Mouse (Mus musculus): Measurements from ENCODE around the gene Slc13a2. TPM values are rescaled to one million over a fixed set of nuclear protein-coding genes. Genes with fewer than 3 reads are reported as not detected.

Slc13a2 gene
- total and polyA plus RNA-seq, 2 experiments from 2014 or later: not detected

- Histone ChIP-seq H3K4me2 (ENCODE audit: low read depth, low read length) (no peak overlapping the region), H3K27me3 (ENCODE audit: control insufficient read depth, insufficient read depth, low read length) (no peaks in the 10 kb centered on the region), H3K4me1 (ENCODE audit: control insufficient read depth, insufficient read depth) (no peaks in the 10 kb centered on the region), H3K4me3 (ENCODE audit: low read depth, low read length) (no peak overlapping the region), H3K9me3 (replicated peaks; ENCODE audit: control insufficient read depth, low read length) (no peaks in the 10 kb centered on the region), H3K27ac (ENCODE audit: low read depth) (no peak overlapping the region), H3K9ac (replicated peaks; ENCODE audit: low read depth, low read length) (no peak overlapping the region), H3K36me3 (replicated peaks; ENCODE audit: control insufficient read depth, insufficient read depth, low read length) (no peaks in the 10 kb centered on the region)
- TF ChIP-seq CTCF (IDR thresholded peaks at IDR 0.05; ENCODE audit: low read depth) (no peak), EP300 (IDR thresholded peaks at IDR 0.05; ENCODE audit: low read depth) (no peak)
- ATAC-seq (ENCODE audit: insufficient read depth, low read depth) (no peak), DNase-seq (ENCODE audit: low spot score) (no peak)
- 86% methylated on average over 10 of the region's 10 CpGs for WGBS
These were observed 9.2 kb upstream of the Slc13a2 start for GRCm38 (mm10) chr11:78431176-78431575.

- Histone ChIP-seq H3K9me3 (replicated peaks; ENCODE audit: control insufficient read depth, low read length) (no peaks in the 10 kb centered on the region), H3K4me3 (ENCODE audit: low read depth, low read length) (no peak overlapping the region), H3K27ac (ENCODE audit: low read depth) (no peak overlapping the region), H3K4me1 (ENCODE audit: control insufficient read depth, insufficient read depth) (no peaks in the 10 kb centered on the region), H3K9ac (replicated peaks; ENCODE audit: low read depth, low read length) (no peak overlapping the region), H3K36me3 (replicated peaks; ENCODE audit: control insufficient read depth, insufficient read depth, low read length) (no peaks in the 10 kb centered on the region), H3K27me3 (ENCODE audit: control insufficient read depth, insufficient read depth, low read length) (no peaks in the 10 kb centered on the region), H3K4me2 (ENCODE audit: low read depth, low read length) (no peak overlapping the region)
- TF ChIP-seq CTCF (IDR thresholded peaks at IDR 0.05; ENCODE audit: low read depth) (no peak), EP300 (IDR thresholded peaks at IDR 0.05; ENCODE audit: low read depth) (no peak)
- DNase-seq (ENCODE audit: low spot score): no peak
- WGBS: 44% methylated on average over 11 of the region's 11 CpGs
- ATAC-seq (ENCODE audit: insufficient read depth, low read depth): no peak
These were observed 8.3 kb upstream of the Slc13a2 start for GRCm38 (mm10) chr11:78430195-78430878.

- H3K4me3 ChIP-seq (ENCODE audit: low read depth, low read length): no peak overlapping the region
- H3K4me1 ChIP-seq (ENCODE audit: control insufficient read depth, insufficient read depth): no peaks in the 10 kb centered on the region
- ATAC-seq (ENCODE audit: insufficient read depth, low read depth) (no peak), DNase-seq (ENCODE audit: low spot score) (no peak)
- WGBS: 69% methylated on average over 5 of the region's 5 CpGs
- H3K27me3 ChIP-seq (ENCODE audit: control insufficient read depth, insufficient read depth, low read length): no peaks in the 10 kb centered on the region
- H3K27ac ChIP-seq (ENCODE audit: low read depth): no peak overlapping the region
- no peak for TF ChIP-seq CTCF (IDR thresholded peaks at IDR 0.05; ENCODE audit: low read depth)
- H3K4me2 ChIP-seq (ENCODE audit: low read depth, low read length): no peak overlapping the region
- H3K36me3 ChIP-seq (replicated peaks; ENCODE audit: control insufficient read depth, insufficient read depth, low read length): no peaks in the 10 kb centered on the region
- no peaks in the 10 kb centered on the region for H3K9me3 ChIP-seq (replicated peaks; ENCODE audit: control insufficient read depth, low read length)
- H3K9ac ChIP-seq (replicated peaks; ENCODE audit: low read depth, low read length): no peak overlapping the region
These were observed 6.3 kb upstream of the Slc13a2 start for GRCm38 (mm10) chr11:78428309-78428708.

GRCm38 (mm10) chr11:78427655-78428054 is 5.6 kb upstream of the Slc13a2 start:
- H3K4me3 ChIP-seq (ENCODE audit: low read depth, low read length): no peak overlapping the region
- ATAC-seq (ENCODE audit: insufficient read depth, low read depth): no peak
- H3K27ac ChIP-seq (ENCODE audit: low read depth): no peak overlapping the region
- WGBS: 91% methylated on average over 6 of the region's 6 CpGs
- H3K36me3 ChIP-seq (replicated peaks; ENCODE audit: control insufficient read depth, insufficient read depth, low read length): no peaks in the 10 kb centered on the region
- H3K9me3 ChIP-seq (replicated peaks; ENCODE audit: control insufficient read depth, low read length): no peaks in the 10 kb centered on the region
- no peak for TF ChIP-seq EP300 (IDR thresholded peaks at IDR 0.05; ENCODE audit: low read depth)
- no peak for TF ChIP-seq CTCF (IDR thresholded peaks at IDR 0.05; ENCODE audit: low read depth)
- H3K27me3 ChIP-seq (ENCODE audit: control insufficient read depth, insufficient read depth, low read length): peaks cover 6% of the 10 kb centered on the region; the same call in 1 of the 2 replicates
- H3K4me2 ChIP-seq (ENCODE audit: low read depth, low read length): no peak overlapping the region
- no peak overlapping the region for H3K9ac ChIP-seq (replicated peaks; ENCODE audit: low read depth, low read length)
- no peaks in the 10 kb centered on the region for H3K4me1 ChIP-seq (ENCODE audit: control insufficient read depth, insufficient read depth)
- no peak for DNase-seq (ENCODE audit: low spot score)

- WGBS: 90% methylated on average over 1 of the region's 1 CpGs
- no peak for DNase-seq (ENCODE audit: low spot score)
- H3K9ac ChIP-seq (replicated peaks; ENCODE audit: low read depth, low read length): no peak overlapping the region
These were observed 3.6 kb upstream of the Slc13a2 start for GRCm38 (mm10) chr11:78425572-78425971.

GRCm38 (mm10) chr11:78424352-78424751 is 2.3 kb upstream of the Slc13a2 start:
- no peak for DNase-seq (ENCODE audit: low spot score)
- 64% methylated on average over 2 of the region's 2 CpGs for WGBS

More at GRCm38 (mm10) chr11:78425572-78425971, 3.6 kb upstream of the Slc13a2 start:
- Histone ChIP-seq H3K9me3 (replicated peaks; ENCODE audit: control insufficient read depth, low read length) (no peaks in the 10 kb centered on the region), H3K27ac (ENCODE audit: low read depth) (no peak overlapping the region), H3K4me1 (ENCODE audit: control insufficient read depth, insufficient read depth) (no peaks in the 10 kb centered on the region), H3K36me3 (replicated peaks; ENCODE audit: control insufficient read depth, insufficient read depth, low read length) (no peaks in the 10 kb centered on the region), H3K4me2 (ENCODE audit: low read depth, low read length) (no peak overlapping the region), H3K27me3 (ENCODE audit: control insufficient read depth, insufficient read depth, low read length) (peaks cover 23% of the 10 kb centered on the region; the same call in 1 of the 2 replicates), H3K4me3 (ENCODE audit: low read depth, low read length) (no peak overlapping the region)
- ATAC-seq (ENCODE audit: insufficient read depth, low read depth): no peak
- no peak for TF ChIP-seq CTCF (IDR thresholded peaks at IDR 0.05; ENCODE audit: low read depth)
- no peak for TF ChIP-seq EP300 (IDR thresholded peaks at IDR 0.05; ENCODE audit: low read depth)

More at GRCm38 (mm10) chr11:78424352-78424751, 2.3 kb upstream of the Slc13a2 start:
- no peak overlapping the region for H3K27ac ChIP-seq (ENCODE audit: low read depth)
- no peak for ATAC-seq (ENCODE audit: insufficient read depth, low read depth)
- H3K27me3 ChIP-seq (ENCODE audit: control insufficient read depth, insufficient read depth, low read length): peaks cover 23% of the 10 kb centered on the region; the same call in 1 of the 2 replicates
- TF ChIP-seq EP300 (IDR thresholded peaks at IDR 0.05; ENCODE audit: low read depth): no peak
- TF ChIP-seq CTCF (IDR thresholded peaks at IDR 0.05; ENCODE audit: low read depth): no peak
- H3K36me3 ChIP-seq (replicated peaks; ENCODE audit: control insufficient read depth, insufficient read depth, low read length): no peaks in the 10 kb centered on the region
- H3K4me2 ChIP-seq (ENCODE audit: low read depth, low read length): no peak overlapping the region
- H3K4me3 ChIP-seq (ENCODE audit: low read depth, low read length): no peak overlapping the region
- H3K4me1 ChIP-seq (ENCODE audit: control insufficient read depth, insufficient read depth): no peaks in the 10 kb centered on the region
- H3K9ac ChIP-seq (replicated peaks; ENCODE audit: low read depth, low read length): no peak overlapping the region
- H3K9me3 ChIP-seq (replicated peaks; ENCODE audit: control insufficient read depth, low read length): no peaks in the 10 kb centered on the region
